Mouse (Mus musculus): ENCODE results near the gene Tiprl. TPM values are rescaled to one million over a fixed set of nuclear protein-coding genes. Genes with fewer than 3 reads are reported as not detected.

Tiprl gene
- polyA plus RNA-seq, 1 experiment from 2014 or later: 100 TPM

Other genes starting within 250 kb of the Tiprl start
- gene Tbx19, start 76.2 kb downstream of the Tiprl start, polyA plus RNA-seq (2014; fragmentation: Nextera tagmentation; extraction: Ambion mirVana): 0.05 TPM in 1 of 2 replicates, not detected in the other
- gene Sft2d2, start 42.6 kb downstream of the Tiprl start, polyA plus RNA-seq (2014; fragmentation: Nextera tagmentation; extraction: Ambion mirVana): 17.1 and 17.4 TPM in 2 replicates
- 2.0 and 2.3 TPM in 2 replicates for gene Gpr161, start 58.8 kb upstream of the Tiprl start, polyA plus RNA-seq (2014; fragmentation: Nextera tagmentation; extraction: Ambion mirVana)
- gene Dcaf6, start 223.5 kb upstream of the Tiprl start, polyA plus RNA-seq (2014; fragmentation: Nextera tagmentation; extraction: Ambion mirVana): 10.0 and 10.2 TPM in 2 replicates
- 97.7 and 98.4 TPM in 2 replicates for gene Mpc2, start 223.6 kb upstream of the Tiprl start, polyA plus RNA-seq (2014; fragmentation: Nextera tagmentation; extraction: Ambion mirVana)
- not detected in 2 replicates for gene Adcy10, start 248.2 kb upstream of the Tiprl start, polyA plus RNA-seq (2014; fragmentation: Nextera tagmentation; extraction: Ambion mirVana)